Mouse (Mus musculus): ENCODE results near the gene Prss41. TPM values are rescaled to one million over a fixed set of nuclear protein-coding genes. Genes with fewer than 3 reads are reported as not detected.

Gene Prss41
- polyA plus RNA-seq, 1 experiment from 2014 or later: 2.2 TPM

DNA sequence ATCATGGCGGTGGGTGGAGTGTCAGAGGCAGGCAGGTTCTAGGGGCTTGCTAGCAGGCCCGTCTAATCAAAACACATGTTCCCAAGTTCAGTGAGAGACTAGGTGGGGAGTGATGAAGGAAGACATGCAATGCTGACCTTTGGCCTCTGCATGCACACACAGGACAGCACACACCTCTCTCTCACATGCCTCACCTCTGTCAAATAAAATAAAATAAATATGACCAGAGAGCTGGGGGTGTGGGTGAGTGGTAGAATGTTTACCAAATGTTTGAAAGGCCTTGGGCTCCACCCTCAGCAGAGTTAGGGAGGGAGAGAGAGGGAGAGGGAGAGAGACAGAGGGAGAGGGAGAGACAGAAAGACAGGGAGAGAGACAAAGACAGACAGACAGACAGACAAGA is 13.9 kb upstream of the Prss41 start:
- Histone ChIP-seq H3K9me3 (ENCODE audit: control insufficient read depth, low read length) (no peaks in the 10 kb centered on the region), H3K36me3 (ENCODE audit: control insufficient read depth, insufficient read depth, low read length) (no peaks in the 10 kb centered on the region), H3K27me3 (ENCODE audit: control insufficient read depth, insufficient read depth, low read length) (no peaks in the 10 kb centered on the region), H3K9ac (replicated peaks; ENCODE audit: low read length) (no peak overlapping the region), H3K4me1 (ENCODE audit: control insufficient read depth, insufficient read depth, low read length) (no peaks in the 10 kb centered on the region), H3K27ac (replicated peaks; ENCODE audit: low read depth, low read length) (no peak overlapping the region), H3K4me2 (ENCODE audit: low read length) (no peak overlapping the region), H3K4me3 (replicated peaks; ENCODE audit: low read depth, low read length) (no peak overlapping the region)
- DNase-seq (no peak), ATAC-seq (ENCODE audit: low FRiP score, low TSS enrichment) (no peak)
- 88% methylated on average over 2 of the region's 2 CpGs for WGBS

DNA sequence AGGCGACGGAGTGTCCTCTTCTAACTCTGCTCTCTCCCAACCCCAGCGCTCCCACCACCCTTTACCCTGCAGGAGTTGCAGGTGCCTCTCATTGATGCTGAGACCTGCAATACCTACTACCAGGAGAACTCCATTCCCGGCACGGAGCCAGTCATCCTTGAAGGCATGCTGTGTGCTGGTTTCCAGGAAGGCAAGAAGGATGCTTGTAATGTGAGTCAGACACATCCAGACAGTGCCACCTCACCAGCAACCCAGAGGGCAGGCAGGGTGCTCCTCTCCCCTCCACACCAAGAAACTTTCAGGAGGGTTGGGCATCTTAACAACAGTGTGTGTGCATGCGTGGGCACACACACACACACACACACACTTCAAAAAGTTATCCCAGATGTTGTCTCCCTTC is 13.2 kb upstream of the Prss41 start:
- H3K4me1 ChIP-seq (ENCODE audit: control insufficient read depth, insufficient read depth, low read length): no peaks in the 10 kb centered on the region
- no peak overlapping the region for H3K27ac ChIP-seq (replicated peaks; ENCODE audit: low read depth, low read length)
- no peak overlapping the region for H3K4me2 ChIP-seq (ENCODE audit: low read length)
- WGBS: 81% methylated on average over 6 of the region's 6 CpGs
- DNase-seq (no peak), ATAC-seq (ENCODE audit: low FRiP score, low TSS enrichment) (no peak)
- no peak overlapping the region for H3K4me3 ChIP-seq (replicated peaks; ENCODE audit: low read depth, low read length)
- H3K9ac ChIP-seq (replicated peaks; ENCODE audit: low read length): no peak overlapping the region
- no peaks in the 10 kb centered on the region for H3K36me3 ChIP-seq (ENCODE audit: control insufficient read depth, insufficient read depth, low read length)
- no peaks in the 10 kb centered on the region for H3K9me3 ChIP-seq (ENCODE audit: control insufficient read depth, low read length)
- no peaks in the 10 kb centered on the region for H3K27me3 ChIP-seq (ENCODE audit: control insufficient read depth, insufficient read depth, low read length)

DNA sequence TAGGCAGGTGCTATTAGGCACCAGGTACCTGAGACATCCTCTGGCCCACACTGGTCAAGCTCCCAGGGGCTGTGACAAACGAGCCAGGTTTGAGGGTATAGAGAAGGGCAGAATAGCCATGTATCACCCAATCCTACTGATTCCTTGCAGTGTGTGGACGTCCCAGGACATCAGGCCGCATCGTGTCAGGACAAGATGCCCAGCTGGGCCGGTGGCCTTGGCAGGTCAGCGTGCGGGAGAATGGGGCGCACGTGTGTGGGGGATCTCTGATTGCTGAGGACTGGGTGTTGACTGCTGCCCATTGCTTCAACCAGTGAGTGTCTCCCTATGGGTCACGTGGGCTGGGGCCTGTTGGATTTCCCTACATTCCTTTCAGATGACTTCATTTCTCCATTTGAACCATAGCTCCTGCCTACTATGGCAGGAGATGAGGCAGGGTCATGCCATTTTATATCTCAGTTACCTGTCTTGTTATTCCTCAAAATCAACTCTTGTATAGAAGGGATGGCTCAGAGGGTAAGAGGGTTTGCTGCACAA is 10.3 kb upstream of the Prss41 start:
- no peaks in the 10 kb centered on the region for H3K9me3 ChIP-seq (ENCODE audit: control insufficient read depth, low read length)
- H3K4me1 ChIP-seq (ENCODE audit: control insufficient read depth, insufficient read depth, low read length): no peaks in the 10 kb centered on the region
- no peaks in the 10 kb centered on the region for H3K27me3 ChIP-seq (ENCODE audit: control insufficient read depth, insufficient read depth, low read length)
- WGBS: 88% methylated on average over 10 of the region's 10 CpGs
- ATAC-seq (ENCODE audit: low FRiP score, low TSS enrichment) (no peak), DNase-seq (no peak)
- H3K4me3 ChIP-seq (replicated peaks; ENCODE audit: low read depth, low read length): no peak overlapping the region
- H3K36me3 ChIP-seq (ENCODE audit: control insufficient read depth, insufficient read depth, low read length): no peaks in the 10 kb centered on the region
- no peak overlapping the region for H3K4me2 ChIP-seq (ENCODE audit: low read length)
- no peak overlapping the region for H3K27ac ChIP-seq (replicated peaks; ENCODE audit: low read depth, low read length)
- no peak overlapping the region for H3K9ac ChIP-seq (replicated peaks; ENCODE audit: low read length)

DNA sequence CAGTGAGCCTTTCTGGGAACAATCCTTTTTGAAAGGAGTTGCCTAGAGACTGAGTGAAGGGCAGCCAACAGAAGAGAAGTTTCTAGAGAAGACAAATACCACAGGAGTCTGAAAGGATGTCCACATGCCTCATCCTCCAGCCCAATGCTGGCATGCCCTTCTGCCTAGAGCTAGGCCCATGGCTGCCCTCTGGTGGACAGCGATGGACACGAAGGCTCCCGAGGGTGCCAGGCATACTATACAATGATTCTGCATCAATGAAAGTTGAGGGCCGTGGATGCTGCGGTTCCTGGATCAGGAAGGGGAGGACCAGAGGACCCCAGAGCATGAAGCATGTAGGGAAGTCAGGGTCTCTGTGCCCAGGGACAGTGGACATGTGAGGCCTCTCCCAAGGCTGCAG is 9.3 kb upstream of the Prss41 start:
- ATAC-seq (ENCODE audit: low FRiP score, low TSS enrichment): no peak
- no peak overlapping the region for H3K4me3 ChIP-seq (replicated peaks; ENCODE audit: low read depth, low read length)
- H3K9me3 ChIP-seq (ENCODE audit: control insufficient read depth, low read length): no peaks in the 10 kb centered on the region
- WGBS: 26% methylated on average over 5 of the region's 5 CpGs
- H3K27me3 ChIP-seq (ENCODE audit: control insufficient read depth, insufficient read depth, low read length): no peaks in the 10 kb centered on the region
- H3K4me2 ChIP-seq (ENCODE audit: low read length): no peak overlapping the region
- no peaks in the 10 kb centered on the region for H3K36me3 ChIP-seq (ENCODE audit: control insufficient read depth, insufficient read depth, low read length)
- DNase-seq: peak; percentile 68
- H3K27ac ChIP-seq (replicated peaks; ENCODE audit: low read depth, low read length): no peak overlapping the region
- H3K4me1 ChIP-seq (ENCODE audit: control insufficient read depth, insufficient read depth, low read length): no peaks in the 10 kb centered on the region
- H3K9ac ChIP-seq (replicated peaks; ENCODE audit: low read length): no peak overlapping the region

DNA sequence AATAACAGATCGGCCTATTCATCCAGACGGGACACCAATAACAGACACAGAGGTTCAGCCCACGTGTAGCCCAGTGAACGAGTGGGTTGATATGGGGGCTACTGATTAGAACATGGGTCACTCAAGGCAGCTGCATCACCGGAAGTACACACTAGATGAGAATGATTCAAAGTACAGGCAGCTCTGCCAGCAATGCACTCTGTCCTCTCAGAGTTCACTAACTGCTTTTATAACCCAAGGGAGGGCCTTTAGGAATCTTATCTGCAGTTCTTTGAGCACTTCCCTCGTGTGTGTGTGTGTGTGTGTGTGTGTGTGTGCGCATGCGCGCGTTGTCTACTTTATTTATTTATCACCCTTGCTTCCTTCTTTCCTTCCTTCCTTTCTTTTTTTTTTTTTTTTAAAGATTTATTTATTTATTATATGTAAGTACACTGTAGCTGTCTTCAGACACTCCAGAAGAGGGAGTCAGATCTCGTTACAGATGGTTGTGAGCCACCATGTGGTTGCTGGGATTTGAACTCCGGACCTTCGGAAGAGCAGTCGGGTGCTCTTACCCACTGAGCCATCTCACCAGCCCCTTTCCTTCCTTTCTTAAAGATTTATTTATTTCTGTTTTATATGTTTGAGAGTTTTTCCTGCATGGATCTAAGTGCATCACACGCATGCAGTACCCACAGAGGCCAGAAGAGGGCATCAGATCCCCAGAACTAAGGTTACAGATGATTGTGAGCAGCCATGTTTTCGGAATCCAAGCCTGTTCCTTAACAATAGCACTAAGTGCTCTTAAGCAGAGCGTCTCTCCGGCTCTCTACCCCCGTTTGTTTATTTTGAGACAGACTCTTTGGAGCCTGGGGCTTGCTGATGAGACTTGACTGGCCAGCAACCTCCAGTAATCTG is 7.1 kb upstream of the Prss41 start:
- Histone ChIP-seq H3K4me1 (ENCODE audit: control insufficient read depth, insufficient read depth, low read length) (no peaks in the 10 kb centered on the region), H3K4me2 (ENCODE audit: low read length) (no peak overlapping the region), H3K4me3 (replicated peaks; ENCODE audit: low read depth, low read length) (no peak overlapping the region), H3K27me3 (ENCODE audit: control insufficient read depth, insufficient read depth, low read length) (no peaks in the 10 kb centered on the region), H3K9me3 (ENCODE audit: control insufficient read depth, low read length) (no peaks in the 10 kb centered on the region), H3K27ac (replicated peaks; ENCODE audit: low read depth, low read length) (no peak overlapping the region), H3K9ac (replicated peaks; ENCODE audit: low read length) (no peak overlapping the region), H3K36me3 (ENCODE audit: control insufficient read depth, insufficient read depth, low read length) (no peaks in the 10 kb centered on the region)
- DNase-seq (peak; percentile 85), ATAC-seq (ENCODE audit: low FRiP score, low TSS enrichment) (no peak)
- WGBS: 61% methylated on average over 18 of the region's 19 CpGs

DNA sequence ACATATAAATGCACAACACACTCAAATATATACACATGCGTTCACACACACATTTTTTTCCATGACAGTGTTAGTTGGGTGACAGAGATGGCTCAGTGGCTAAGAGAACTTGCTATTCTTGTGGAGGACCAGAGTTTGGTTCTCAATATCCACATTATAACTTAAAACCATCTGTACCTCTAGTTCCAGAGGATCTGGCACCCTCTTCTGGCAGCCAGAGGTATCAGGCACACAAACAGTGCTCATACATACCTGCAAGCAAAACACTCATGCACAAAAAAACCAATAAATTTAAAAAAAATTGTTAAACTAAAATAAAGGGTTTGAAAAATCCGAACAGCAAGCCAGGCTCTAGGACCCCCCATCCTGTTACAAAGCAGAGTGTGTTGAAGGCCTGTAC is 6.1 kb upstream of the Prss41 start:
- ATAC-seq (ENCODE audit: low FRiP score, low TSS enrichment) (no peak), DNase-seq (no peak)
- no peak overlapping the region for H3K9ac ChIP-seq (replicated peaks; ENCODE audit: low read length)
- 69% methylated on average over 2 of the region's 2 CpGs for WGBS
- H3K9me3 ChIP-seq (ENCODE audit: control insufficient read depth, low read length): no peaks in the 10 kb centered on the region
- H3K36me3 ChIP-seq (ENCODE audit: control insufficient read depth, insufficient read depth, low read length): no peaks in the 10 kb centered on the region
- no peak overlapping the region for H3K4me3 ChIP-seq (replicated peaks; ENCODE audit: low read depth, low read length)
- no peak overlapping the region for H3K4me2 ChIP-seq (ENCODE audit: low read length)
- H3K4me1 ChIP-seq (ENCODE audit: control insufficient read depth, insufficient read depth, low read length): no peaks in the 10 kb centered on the region
- H3K27ac ChIP-seq (replicated peaks; ENCODE audit: low read depth, low read length): no peak overlapping the region
- H3K27me3 ChIP-seq (ENCODE audit: control insufficient read depth, insufficient read depth, low read length): no peaks in the 10 kb centered on the region

DNA sequence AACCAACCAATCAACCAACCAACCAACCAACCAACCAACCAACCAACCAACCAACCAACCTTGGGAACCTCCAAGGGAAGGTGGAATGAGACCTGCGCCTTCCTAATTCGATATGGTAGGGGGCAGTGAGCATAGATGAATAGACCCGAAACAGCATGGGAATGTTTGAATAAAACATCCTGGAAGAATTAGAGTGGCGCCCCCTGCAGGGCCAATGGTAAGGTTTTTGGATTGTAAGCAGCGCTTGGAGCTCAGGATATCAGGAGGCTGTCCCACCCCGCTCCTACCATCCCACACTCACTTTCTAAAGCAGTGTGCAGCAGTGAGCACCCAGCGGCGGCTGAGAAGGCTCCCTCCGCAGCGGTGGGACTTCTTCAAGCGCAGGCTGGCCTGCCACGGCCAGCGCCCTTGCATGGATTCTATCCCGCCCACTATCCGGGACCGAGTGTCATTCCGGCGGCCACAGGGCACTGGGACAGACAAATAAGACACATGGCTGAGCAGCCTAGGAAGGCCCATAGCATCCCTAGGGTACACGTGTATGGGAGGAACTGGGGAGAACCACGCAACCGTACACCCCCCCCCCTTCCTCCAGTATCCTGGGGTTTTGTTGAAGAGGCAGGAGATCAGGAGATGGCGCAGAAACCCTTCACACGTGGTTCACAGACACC is 696 bp downstream of the Prss41 start:
- Histone ChIP-seq H3K4me1 (ENCODE audit: control insufficient read depth, insufficient read depth, low read length) (0 out of 2 replicates have a peak, but pooled peaks cover 3% of the 10 kb centered on the region), H3K27ac (replicated peaks; ENCODE audit: low read depth, low read length) (no peak overlapping the region), H3K36me3 (ENCODE audit: control insufficient read depth, insufficient read depth, low read length) (no peaks in the 10 kb centered on the region), H3K9ac (replicated peaks; ENCODE audit: low read length) (no peak overlapping the region), H3K9me3 (ENCODE audit: control insufficient read depth, low read length) (no peaks in the 10 kb centered on the region), H3K4me2 (ENCODE audit: low read length) (peak overlapping the region; percentile 33), H3K4me3 (replicated peaks; ENCODE audit: low read depth, low read length) (no peak overlapping the region), H3K27me3 (ENCODE audit: control insufficient read depth, insufficient read depth, low read length) (no peaks in the 10 kb centered on the region)
- 46% methylated on average over 23 of the region's 23 CpGs for WGBS
- ATAC-seq (ENCODE audit: low FRiP score, low TSS enrichment): no peak
- no peak for DNase-seq

DNA sequence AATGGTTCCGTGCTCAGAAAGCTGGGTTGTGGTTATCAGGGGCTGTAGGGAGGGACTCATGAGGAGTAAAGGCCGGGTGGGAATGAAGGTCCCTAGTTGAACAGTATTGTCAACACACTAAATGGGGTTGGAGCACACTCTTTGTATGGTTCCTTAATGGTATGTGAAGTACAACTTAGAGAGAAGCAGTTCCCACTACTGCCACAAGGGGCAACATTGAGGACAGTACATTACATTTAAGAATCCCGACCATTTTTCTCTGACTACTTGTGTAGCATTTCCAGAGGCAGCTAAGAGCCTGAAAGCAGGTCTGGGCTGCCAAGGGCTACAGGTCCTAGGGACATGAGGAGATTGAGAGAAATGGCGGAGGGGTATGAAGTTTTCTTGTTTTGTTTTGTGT is 2.8 kb downstream of the Prss41 start:
- H3K27me3 ChIP-seq (ENCODE audit: control insufficient read depth, insufficient read depth, low read length): no peaks in the 10 kb centered on the region
- H3K36me3 ChIP-seq (ENCODE audit: control insufficient read depth, insufficient read depth, low read length): no peaks in the 10 kb centered on the region
- no peak overlapping the region for H3K4me3 ChIP-seq (replicated peaks; ENCODE audit: low read depth, low read length)
- 28% methylated on average over 4 of the region's 4 CpGs for WGBS
- H3K27ac ChIP-seq (replicated peaks; ENCODE audit: low read depth, low read length): no peak overlapping the region
- peak; percentile 88 for DNase-seq
- H3K4me2 ChIP-seq (ENCODE audit: low read length): no peak overlapping the region
- H3K4me1 ChIP-seq (ENCODE audit: control insufficient read depth, insufficient read depth, low read length): peaks cover 3% of the 10 kb centered on the region; the same call in 1 of the 2 replicates
- no peak for ATAC-seq (ENCODE audit: low FRiP score, low TSS enrichment)
- H3K9me3 ChIP-seq (ENCODE audit: control insufficient read depth, low read length): no peaks in the 10 kb centered on the region
- H3K9ac ChIP-seq (replicated peaks; ENCODE audit: low read length): no peak overlapping the region

Data from midbrain, embryonic 14.5 days (tissue).